Mouse (Mus musculus): ENCODE data around the gene Hyal2. TPM values are rescaled to one million over a fixed set of nuclear protein-coding genes. Genes with fewer than 3 reads are reported as not detected.
A peak's percentile ranks its signal among the peaks of the same experiment; 100 is the strongest.

Gene Hyal2
- polyA plus RNA-seq, 1 experiment: 103 TPM

DNA sequence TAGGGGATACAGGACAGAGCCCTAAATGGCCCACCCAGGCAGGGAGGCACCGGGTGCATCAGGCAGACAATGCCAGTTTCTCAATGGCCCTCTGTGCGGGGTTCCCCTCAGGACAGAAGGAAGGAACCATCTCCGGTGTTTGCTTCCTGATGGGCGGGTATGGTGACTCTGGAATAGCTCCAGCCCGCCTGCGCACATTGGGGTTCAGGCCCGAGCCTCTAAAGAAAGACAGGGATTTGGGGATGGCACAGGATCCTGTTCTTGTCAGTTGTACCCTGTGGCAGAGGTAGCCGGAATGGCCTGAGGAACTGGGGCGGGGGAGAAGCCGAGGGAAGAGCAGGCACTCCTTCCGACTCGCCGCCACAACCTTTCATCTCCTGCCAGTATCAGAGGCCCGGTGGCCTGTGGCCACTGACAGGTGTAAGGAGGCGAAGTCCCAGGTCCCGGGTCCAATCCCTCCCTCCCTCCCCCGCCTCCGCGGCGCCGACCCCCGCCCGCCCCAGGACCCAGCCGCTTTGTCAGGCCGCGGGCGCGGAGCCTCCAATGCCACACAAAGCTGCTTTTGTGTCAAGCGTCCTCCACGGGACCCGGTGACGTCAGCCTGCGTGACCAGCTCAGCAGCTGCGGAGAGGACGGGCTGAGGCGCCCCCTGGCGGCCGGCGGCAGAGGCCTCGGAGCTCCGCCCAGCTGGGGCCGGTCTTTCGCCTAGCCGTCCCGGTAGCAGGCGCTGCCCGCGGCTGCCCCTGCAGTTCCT, 44.6 kb downstream of the Hyal2 start:
- Histone ChIP-seq H3K27me3 (replicated peaks; ENCODE audit: control insufficient read depth, insufficient read depth, low read length) (no peaks in the 10 kb centered on the region), H3K4me3 (ENCODE audit: insufficient read depth, low read depth, low read length) (peak overlapping the region; percentile 27), H3K27ac (ENCODE audit: insufficient read depth, low read depth, low read length) (peak overlapping the region; percentile 86), H3K36me3 (ENCODE audit: control insufficient read depth, insufficient read depth, low read length) (peaks cover 2% of the 10 kb centered on the region), H3K4me1 (ENCODE audit: control insufficient read depth, insufficient read depth, low read length) (peaks cover 24% of the 10 kb centered on the region)
- 6% methylated on average over 38 of the region's 48 CpGs for WGBS
- DNase-seq: peak; percentile 99
- TF ChIP-seq POLR2A (IDR thresholded peaks at IDR 0.05; ENCODE audit: low read depth, low read length) (peak; percentile 69), CTCF (conservative IDR thresholded peaks at IDR 0.05; ENCODE audit: insufficient read depth, insufficient read length, low read depth, low read length) (peak; percentile 85)

DNA sequence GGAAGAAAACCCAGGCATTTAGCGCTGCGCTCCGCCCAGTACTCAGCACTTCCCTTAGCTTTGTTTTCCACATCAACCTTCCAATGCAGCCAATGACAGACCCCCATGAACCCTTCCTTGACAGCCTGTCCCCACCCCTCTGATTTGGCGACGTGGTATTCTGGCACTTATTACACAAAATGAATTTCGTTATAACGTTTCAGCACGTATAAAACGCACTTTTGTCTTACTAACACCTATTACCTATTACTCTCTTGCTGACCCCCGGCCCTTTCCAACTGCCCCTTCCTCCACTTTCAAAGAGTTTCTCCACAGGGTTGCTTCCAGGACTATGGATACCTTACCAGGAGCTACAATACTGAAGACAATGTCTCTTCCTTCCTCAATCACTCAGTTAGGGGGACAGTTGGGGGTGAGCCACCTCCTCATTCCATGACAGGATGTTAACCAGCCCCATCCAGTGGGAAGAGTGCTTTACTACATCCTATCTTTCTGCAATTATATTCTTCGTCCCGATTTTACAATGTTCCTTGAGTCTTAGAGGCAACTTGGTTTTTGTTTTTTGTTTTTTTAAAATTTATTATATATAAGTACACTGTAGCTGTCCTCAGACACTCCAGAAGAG, 45.3 kb downstream of the Hyal2 start:
- 6% methylated on average over 12 of the region's 12 CpGs for WGBS
- DNase-seq: no peak
- TF ChIP-seq POLR2A (IDR thresholded peaks at IDR 0.05; ENCODE audit: low read depth, low read length) (no peak), CTCF (conservative IDR thresholded peaks at IDR 0.05; ENCODE audit: insufficient read depth, insufficient read length, low read depth, low read length) (peak; percentile 27; the same call in 1 of the 2 replicates)
- Histone ChIP-seq H3K4me3 (ENCODE audit: insufficient read depth, low read depth, low read length) (peak overlapping the region; percentile 8; the same call in 1 of the 2 replicates), H3K4me1 (ENCODE audit: control insufficient read depth, insufficient read depth, low read length) (peaks cover 26% of the 10 kb centered on the region), H3K36me3 (ENCODE audit: control insufficient read depth, insufficient read depth, low read length) (peaks cover 2% of the 10 kb centered on the region), H3K27me3 (replicated peaks; ENCODE audit: control insufficient read depth, insufficient read depth, low read length) (no peaks in the 10 kb centered on the region), H3K27ac (ENCODE audit: insufficient read depth, low read depth, low read length) (peak overlapping the region; percentile 75)

DNA sequence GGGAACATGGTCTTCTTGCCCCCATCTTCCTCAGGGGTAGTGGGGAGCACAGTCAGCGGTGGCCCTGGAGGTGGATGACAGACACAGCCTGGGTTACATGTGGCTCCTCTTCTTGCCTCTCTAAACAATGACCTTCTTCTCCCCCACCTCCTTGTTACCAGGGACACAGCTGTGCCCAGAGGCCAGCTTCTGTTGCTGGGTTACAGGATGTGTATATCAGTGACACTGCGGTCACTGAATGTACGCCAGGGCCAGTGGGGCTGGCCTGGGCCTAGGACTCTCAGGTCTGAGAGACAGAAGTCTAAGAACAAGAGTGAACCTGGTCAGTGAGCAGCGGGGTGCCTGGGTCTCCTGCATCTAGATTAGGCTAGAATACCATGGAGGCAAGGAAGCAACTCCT, 47.3 kb downstream of the Hyal2 start:
- H3K36me3 ChIP-seq (ENCODE audit: control insufficient read depth, insufficient read depth, low read length): peaks cover 2% of the 10 kb centered on the region

DNA sequence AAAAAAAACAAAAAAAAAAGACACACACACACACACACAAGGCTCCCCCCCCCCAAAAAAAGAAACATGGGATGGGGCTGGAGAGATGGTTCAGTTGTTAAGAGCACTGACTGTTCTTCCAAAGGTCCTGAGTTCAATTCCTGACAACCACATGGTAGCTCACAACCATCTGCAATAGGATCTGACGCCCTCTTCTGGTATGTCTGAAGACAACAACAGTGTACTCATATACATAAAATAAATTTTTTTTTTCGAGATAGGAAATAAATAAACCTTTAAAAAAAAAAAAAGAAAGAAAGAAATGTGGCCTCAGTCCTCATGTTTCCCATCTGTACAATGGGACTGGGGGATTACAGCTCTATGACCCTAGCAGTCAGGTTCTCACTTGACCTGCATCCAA, 49.7 kb downstream of the Hyal2 start:
- Histone ChIP-seq H3K4me3 (ENCODE audit: insufficient read depth, low read depth, low read length) (no peak overlapping the region), H3K27me3 (replicated peaks; ENCODE audit: control insufficient read depth, insufficient read depth, low read length) (no peaks in the 10 kb centered on the region), H3K4me1 (ENCODE audit: control insufficient read depth, insufficient read depth, low read length) (peaks cover 40% of the 10 kb centered on the region), H3K36me3 (ENCODE audit: control insufficient read depth, insufficient read depth, low read length) (peaks cover 2% of the 10 kb centered on the region), H3K27ac (ENCODE audit: insufficient read depth, low read depth, low read length) (0 out of 2 replicates have a peak overlapping the region, but pooled peaks have one; percentile 91)
- TF ChIP-seq POLR2A (IDR thresholded peaks at IDR 0.05; ENCODE audit: low read depth, low read length) (no peak), CTCF (conservative IDR thresholded peaks at IDR 0.05; ENCODE audit: insufficient read depth, insufficient read length, low read depth, low read length) (no peak)
- no peak for DNase-seq
- 75% methylated on average over 2 of the region's 2 CpGs for WGBS

More for the DNA sequence above, 47.3 kb downstream of the Hyal2 start:
- no peak for TF ChIP-seq CTCF (conservative IDR thresholded peaks at IDR 0.05; ENCODE audit: insufficient read depth, insufficient read length, low read depth, low read length)
- no peak for TF ChIP-seq POLR2A (IDR thresholded peaks at IDR 0.05; ENCODE audit: low read depth, low read length)
- H3K4me3 ChIP-seq (ENCODE audit: insufficient read depth, low read depth, low read length): no peak overlapping the region
- no peak overlapping the region for H3K27ac ChIP-seq (ENCODE audit: insufficient read depth, low read depth, low read length)
- peaks cover 33% of the 10 kb centered on the region for H3K4me1 ChIP-seq (ENCODE audit: control insufficient read depth, insufficient read depth, low read length)
- no peaks in the 10 kb centered on the region for H3K27me3 ChIP-seq (replicated peaks; ENCODE audit: control insufficient read depth, insufficient read depth, low read length)
- 63% methylated on average over 4 of the region's 4 CpGs for WGBS
- no peak for DNase-seq

- H3K4me1 ChIP-seq (ENCODE audit: control insufficient read depth, insufficient read depth, low read length): peaks cover 37% of the 10 kb centered on the region
- H3K36me3 ChIP-seq (ENCODE audit: control insufficient read depth, insufficient read depth, low read length): peaks cover 2% of the 10 kb centered on the region
- H3K4me3 ChIP-seq (ENCODE audit: insufficient read depth, low read depth, low read length): no peak overlapping the region
- DNase-seq: no peak
- H3K27ac ChIP-seq (ENCODE audit: insufficient read depth, low read depth, low read length): peak overlapping the region; percentile 91
- TF ChIP-seq POLR2A (IDR thresholded peaks at IDR 0.05; ENCODE audit: low read depth, low read length) (no peak), CTCF (conservative IDR thresholded peaks at IDR 0.05; ENCODE audit: insufficient read depth, insufficient read length, low read depth, low read length) (no peak)
- WGBS: 78% methylated on average over 6 of the region's 6 CpGs
- no peaks in the 10 kb centered on the region for H3K27me3 ChIP-seq (replicated peaks; ENCODE audit: control insufficient read depth, insufficient read depth, low read length)
Measured at GRCm38 (mm10) chr9:107618098-107618497, 50.4 kb downstream of the Hyal2 start.

- Histone ChIP-seq H3K27ac (ENCODE audit: insufficient read depth, low read depth, low read length) (peak overlapping the region; percentile 91), H3K4me3 (ENCODE audit: insufficient read depth, low read depth, low read length) (no peak overlapping the region), H3K27me3 (replicated peaks; ENCODE audit: control insufficient read depth, insufficient read depth, low read length) (no peaks in the 10 kb centered on the region), H3K4me1 (ENCODE audit: control insufficient read depth, insufficient read depth, low read length) (peaks cover 36% of the 10 kb centered on the region), H3K36me3 (ENCODE audit: control insufficient read depth, insufficient read depth, low read length) (peaks cover 2% of the 10 kb centered on the region)
- peak; percentile 95 for DNase-seq
- TF ChIP-seq POLR2A (IDR thresholded peaks at IDR 0.05; ENCODE audit: low read depth, low read length): no peak
- no peak for TF ChIP-seq CTCF (conservative IDR thresholded peaks at IDR 0.05; ENCODE audit: insufficient read depth, insufficient read length, low read depth, low read length)
- WGBS: 18% methylated on average over 13 of the region's 13 CpGs
Measured at GRCm38 (mm10) chr9:107618778-107619545, 51.2 kb downstream of the Hyal2 start.
